Mouse (Mus musculus): ENCODE measurements around the gene Cmtm7.
"Not testable (repeated sequence)": the region's sequence is repeated elsewhere in the genome, so short reads cannot be mapped to it uniquely, and the experiment has no call there.

The Cmtm7 gene

DNA sequence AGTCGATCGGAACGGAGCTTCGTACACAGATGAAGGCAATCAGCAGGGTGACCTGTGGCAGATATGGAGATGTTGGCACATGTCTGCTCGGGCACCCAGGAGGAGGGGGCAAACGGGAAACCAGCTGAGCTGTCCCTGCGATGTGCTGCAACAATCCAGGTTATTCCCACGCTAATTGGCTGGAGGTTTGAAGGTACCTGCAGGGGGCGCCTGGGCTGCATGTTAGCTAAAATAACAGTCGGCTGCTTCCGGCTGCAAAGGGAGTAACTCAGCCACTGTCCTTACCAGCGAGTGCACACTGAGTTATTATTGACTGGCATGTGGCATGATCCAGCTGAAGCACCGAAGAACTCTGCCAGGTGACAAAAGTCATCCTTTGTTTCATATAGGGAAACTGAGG lies 18.3 kb downstream of the Cmtm7 start:
- DNase-seq (ENCODE audit: low spot score in 2 of 2) = peak in 1 of 2 experiments; percentile 71

DNA sequence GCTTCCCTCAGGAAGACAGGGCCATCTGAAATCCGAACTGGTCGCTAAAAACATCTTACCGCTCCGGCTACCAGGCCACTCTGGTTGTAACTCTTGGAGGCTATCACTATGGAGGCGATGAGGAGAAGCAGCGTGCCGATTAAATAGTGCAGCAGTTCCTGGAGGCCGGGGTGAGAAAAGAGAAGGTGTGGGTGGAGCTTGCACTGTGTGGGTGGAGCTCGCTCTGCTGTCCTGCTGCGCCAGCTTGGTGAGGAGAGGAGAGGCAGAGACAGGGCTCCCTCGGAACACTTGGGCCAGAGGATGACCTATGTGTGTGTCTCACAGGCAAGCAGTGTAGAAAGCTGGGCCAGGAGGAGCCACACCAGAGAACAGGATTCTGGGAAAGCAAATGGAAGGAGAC lies 19.8 kb downstream of the Cmtm7 start:
- DNase-seq (ENCODE audit: low spot score in 2 of 2) = no peak

DNA sequence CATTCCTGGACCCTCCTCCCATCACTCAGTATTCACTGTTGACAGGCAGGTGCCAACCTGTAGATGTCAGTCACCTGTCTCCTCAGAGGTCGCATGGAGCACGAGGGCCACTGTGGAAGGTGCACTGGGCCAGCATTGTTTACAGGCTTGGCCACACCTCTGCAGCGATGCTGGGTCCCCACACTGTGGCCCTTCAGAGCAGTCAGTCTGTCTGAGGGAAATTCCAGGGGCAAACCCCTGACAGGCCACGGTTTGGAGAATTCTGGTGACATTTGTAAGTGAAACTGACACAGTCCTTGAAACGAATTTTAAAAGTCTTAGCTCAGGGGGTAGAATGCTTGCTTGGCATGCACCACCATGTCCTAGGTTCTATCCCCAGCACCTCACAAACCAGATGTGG lies 21.3 kb downstream of the Cmtm7 start:
- DNase-seq (ENCODE audit: low spot score in 2 of 2) = no peak

GRCm38 (mm10) chr9:114759886-114760285 lies 21.8 kb downstream of the Cmtm7 start:
- no peak for DNase-seq (ENCODE audit: low spot score in 2 of 2)

DNA sequence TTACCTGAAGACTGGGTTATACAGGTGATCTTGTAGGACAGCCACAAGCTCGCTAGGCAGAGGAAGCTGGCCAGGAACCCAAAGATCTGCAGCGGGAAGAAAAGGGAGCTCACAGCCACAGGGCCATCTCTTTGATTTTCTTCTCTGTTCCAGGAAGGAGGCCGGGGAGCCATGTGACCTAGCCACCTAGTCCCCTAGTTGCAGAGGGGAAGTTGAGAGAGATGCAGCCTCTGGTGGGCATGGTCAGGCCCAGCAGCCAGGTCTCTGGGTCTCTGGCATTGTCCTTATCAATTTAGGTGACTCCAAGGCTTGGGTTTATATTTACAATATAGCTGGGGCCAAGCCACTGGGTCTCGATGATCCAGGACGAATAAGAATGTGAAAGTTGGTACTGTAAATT lies 22.9 kb downstream of the Cmtm7 start:
- no peak for DNase-seq (ENCODE audit: low spot score in 2 of 2)

DNA sequence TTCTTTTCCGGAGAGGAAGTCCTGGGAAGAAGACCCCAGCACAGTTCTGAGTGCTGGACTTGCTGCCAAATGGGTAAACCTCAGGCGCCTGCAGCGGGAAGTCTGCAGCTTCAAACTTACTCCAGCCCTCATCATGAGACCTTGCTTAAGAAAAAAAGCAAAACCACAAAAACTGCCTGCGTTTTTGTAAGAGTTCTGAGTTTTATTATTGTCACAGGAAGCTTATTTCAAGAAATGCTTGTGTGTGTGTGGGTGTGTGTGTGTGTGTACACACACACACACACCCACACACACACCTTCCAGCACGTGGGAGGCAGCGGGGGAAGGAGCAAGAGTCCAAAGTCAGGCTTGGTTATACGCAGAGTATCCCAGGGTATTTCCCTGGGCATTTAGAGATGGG lies 23.4 kb downstream of the Cmtm7 start:
- DNase-seq (ENCODE audit: low spot score in 2 of 2) = no peak

- DNase-seq (ENCODE audit: low spot score in 2 of 2) = peak; percentile 96 to 98
These were observed 28.7 kb downstream of the Cmtm7 start for GRCm38 (mm10) chr9:114752863-114753484.

- no peak for DNase-seq (ENCODE audit: low spot score in 2 of 2)
These were observed 29.3 kb downstream of the Cmtm7 start for GRCm38 (mm10) chr9:114752311-114752710.

DNA sequence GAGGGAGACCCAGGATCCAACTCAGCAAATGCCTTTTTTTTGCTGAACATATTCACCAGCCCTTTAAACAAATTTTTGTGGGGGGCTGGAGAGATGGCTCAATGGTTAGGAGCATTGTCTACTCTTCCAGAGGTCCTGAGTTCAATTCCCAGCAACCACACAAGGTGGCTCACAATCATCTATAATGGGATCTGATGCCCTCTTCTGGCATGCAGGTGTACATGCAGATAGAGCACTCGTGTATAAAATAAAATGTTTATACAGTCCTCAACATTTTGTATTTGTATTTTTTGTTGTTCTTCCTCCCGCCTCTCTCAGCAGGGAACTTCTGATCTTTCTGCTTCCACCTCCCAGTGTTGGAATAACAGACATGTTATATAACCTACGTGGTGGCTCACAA lies 30.1 kb downstream of the Cmtm7 start:
- no peak for DNase-seq (ENCODE audit: low spot score in 2 of 2)

GRCm38 (mm10) chr9:114747466-114747865 lies 34.2 kb downstream of the Cmtm7 start:
- no peak for DNase-seq (ENCODE audit: low spot score in 2 of 2)

- DNase-seq (ENCODE audit: low spot score in 2 of 2) = no peak
These were observed 34.6 kb downstream of the Cmtm7 start for GRCm38 (mm10) chr9:114747012-114747411.

DNA sequence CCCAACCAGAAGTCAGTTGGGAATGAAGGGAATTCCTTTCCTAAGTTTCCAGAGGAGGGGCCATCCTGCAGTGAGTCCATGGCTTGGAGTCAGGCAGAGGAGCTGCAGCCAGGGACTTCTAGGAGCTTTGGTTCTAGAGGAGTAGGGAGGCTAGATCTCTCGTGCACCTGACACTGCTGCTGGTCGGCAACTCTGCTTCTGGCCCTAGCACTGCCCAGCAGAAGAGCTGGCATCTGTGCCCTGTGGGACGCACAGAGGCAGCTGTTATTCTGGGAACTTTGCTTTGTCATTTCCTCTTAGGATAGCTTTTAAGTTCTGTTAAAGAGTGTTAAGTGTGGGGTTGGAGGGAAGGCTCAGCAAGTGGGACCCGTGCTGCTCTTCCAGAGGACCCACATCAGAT lies 36.0 kb downstream of the Cmtm7 start:
- no peak for DNase-seq (ENCODE audit: low spot score in 2 of 2)

- no peak for DNase-seq (ENCODE audit: low spot score in 2 of 2)
These were observed 36.5 kb downstream of the Cmtm7 start for GRCm38 (mm10) chr9:114745163-114745562.

- DNase-seq (ENCODE audit: low spot score in 2 of 2) = no peak
These were observed 38.9 kb downstream of the Cmtm7 start for GRCm38 (mm10) chr9:114742731-114743130.

GRCm38 (mm10) chr9:114740336-114740735 lies 41.3 kb downstream of the Cmtm7 start:
- DNase-seq (ENCODE audit: low spot score in 2 of 2) = no peak

DNA sequence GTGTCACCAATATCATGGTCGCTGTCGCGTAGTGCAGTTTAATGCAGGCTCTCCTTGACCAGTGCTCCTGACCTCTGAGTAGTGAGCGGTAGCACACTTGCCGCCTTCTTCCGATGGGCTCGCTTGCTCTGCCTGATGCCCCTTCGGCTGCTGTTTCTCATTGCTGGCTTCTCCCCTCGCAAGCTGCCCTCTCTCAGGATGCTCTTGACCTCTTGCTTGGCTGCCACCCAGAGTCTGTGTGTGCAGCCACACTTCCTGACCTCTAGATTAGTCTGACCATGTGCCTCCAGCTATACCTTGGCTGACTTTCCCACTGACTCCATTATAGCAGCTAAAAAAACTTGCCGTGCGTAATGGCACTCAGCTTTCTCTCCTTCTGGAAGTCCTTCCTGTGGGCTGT lies 45.2 kb downstream of the Cmtm7 start:
- DNase-seq (ENCODE audit: low spot score in 2 of 2) = no peak

DNA sequence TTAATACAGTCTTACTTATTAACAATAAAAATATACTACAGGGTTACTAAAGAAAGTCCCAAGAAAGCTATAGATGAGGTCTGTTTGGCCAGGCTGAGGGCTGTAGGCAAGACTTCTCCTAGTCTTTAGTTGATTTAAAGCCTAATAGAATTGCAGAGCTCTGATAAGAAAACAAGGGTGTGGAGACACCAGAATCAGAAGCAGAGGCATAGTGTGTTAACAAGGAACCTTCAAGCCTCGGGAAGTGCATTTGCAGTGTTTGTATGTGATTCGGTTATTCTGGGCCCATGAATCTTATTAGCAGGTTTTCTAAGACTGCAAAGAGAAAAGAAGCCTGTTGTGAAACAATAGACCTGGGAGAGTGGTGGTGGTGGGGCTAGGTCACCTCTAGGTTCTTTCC lies 48.4 kb downstream of the Cmtm7 start:
- DNase-seq (ENCODE audit: low spot score in 2 of 2) = no peak

- DNase-seq (ENCODE audit: low spot score in 2 of 2) = peak; percentile 26 to 30
These were observed 49.6 kb downstream of the Cmtm7 start for GRCm38 (mm10) chr9:114731871-114732682.

DNA sequence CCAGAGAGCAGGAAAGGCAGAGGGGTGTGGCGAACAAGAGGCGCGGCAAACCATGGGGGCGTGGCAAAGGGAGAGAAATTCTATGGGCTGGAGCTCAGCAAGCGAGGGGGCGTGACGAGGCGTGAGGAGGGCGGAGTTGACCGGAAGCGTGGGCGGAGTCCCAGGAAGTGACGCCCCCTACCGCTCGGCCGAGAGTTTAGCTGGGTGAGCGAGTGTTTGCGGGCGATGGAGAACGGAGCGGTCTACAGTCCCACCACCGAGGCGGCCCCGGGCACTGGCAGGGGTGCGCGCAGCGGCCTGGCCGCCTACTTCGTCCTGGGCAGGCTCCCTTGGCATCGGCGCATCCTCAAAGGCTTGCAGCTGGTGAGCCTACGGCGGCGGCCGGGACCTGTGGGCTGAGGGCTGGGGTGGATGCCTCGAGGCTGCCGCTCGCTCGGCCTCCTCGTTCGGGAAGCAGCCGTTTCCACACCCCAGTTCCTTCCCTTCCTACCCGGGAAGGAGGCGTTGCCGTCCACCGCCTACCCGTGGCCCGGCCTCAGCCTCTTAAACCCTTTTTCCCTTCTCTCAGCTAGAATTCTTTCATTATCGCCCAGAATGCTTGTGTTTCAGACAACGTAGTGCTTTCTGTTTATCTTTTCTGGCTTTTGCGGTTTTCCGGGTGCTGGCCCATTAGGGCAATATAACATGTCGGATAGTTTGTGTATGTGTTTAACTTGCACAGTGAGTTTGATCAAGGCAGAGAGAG lies 50.5 kb downstream of the Cmtm7 start, which contains the start of gene Cmtm6:
Cmtm6 (plus strand) TSS at position 106 of the 745 bp plus-strand sequence.
- DNase-seq (ENCODE audit: low spot score in 2 of 2) = peak; percentile 94 to 99

GRCm38 (mm10) chr9:114729911-114730805 lies 51.5 kb downstream of the Cmtm7 start:
- DNase-seq (ENCODE audit: low spot score in 2 of 2) = peak in 1 of 2 experiments; percentile 17

DNA sequence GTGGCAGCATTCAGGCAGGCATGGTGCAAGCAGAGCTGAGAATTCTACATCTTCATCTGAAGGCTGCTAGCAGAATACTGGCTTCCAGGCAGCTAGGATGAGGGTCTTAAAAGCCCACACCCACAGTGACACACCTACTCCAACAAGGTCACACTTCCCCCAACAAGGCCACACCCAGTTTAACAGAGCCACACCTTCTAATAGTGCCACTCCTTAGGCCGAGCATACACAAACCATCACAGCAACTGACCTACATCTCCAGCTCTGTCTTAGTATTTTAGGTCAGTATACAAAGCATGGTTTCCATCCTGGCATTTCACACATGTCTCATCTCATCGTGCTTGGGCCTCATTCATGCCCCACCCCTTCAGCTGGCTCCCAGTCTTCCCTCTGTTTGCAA lies 53.2 kb downstream of the Cmtm7 start:
- not testable (repeated sequence) for DNase-seq (ENCODE audit: low spot score in 2 of 2)

- DNase-seq (ENCODE audit: low spot score in 2 of 2) = no peak
These were observed 54.3 kb downstream of the Cmtm7 start for GRCm38 (mm10) chr9:114727315-114727714.

Data from thymus, postnatal 10 days (tissue).